Mouse (Mus musculus) intestine, embryonic 14.5 days (tissue): ENCODE data around the gene Csrnp3. TPM values are rescaled to one million over a fixed set of nuclear protein-coding genes. Genes with fewer than 3 reads are reported as not detected.

Source experiments
- ATAC-seq: fragments of 200-750 bp; cut with Nextera tagmentation; replicated peaks from 2 replicates; pipeline ENCODE4 v1.8.0; 2017; ENCODE audit warnings: low read depth, moderate number of reproducible peaks, moderate TSS enrichment, moderate library complexity; ENCODE audit not compliant: low FRiP score, low TSS enrichment
- DNase-seq: peaks from one replicate; pipeline ENCODE4 v3.0.0-alpha.2; 2018; ENCODE audit warnings: low spot score
- H3K27ac ChIP-seq: fragments of 300-500 bp; sonication (generic); 2 replicates; pipeline ENCODE4 v1.5.1; 2014; ENCODE audit warnings: low read depth, mild to moderate bottlenecking, control low read depth
- H3K27me3 ChIP-seq: fragments of 300-500 bp; sonication (generic); replicated peaks from 2 replicates; pipeline ENCODE4 v1.6.1; 2014; ENCODE audit warnings: low read length, control low read depth; ENCODE audit not compliant: control insufficient read depth, insufficient read depth
- H3K36me3 ChIP-seq: fragments of 300-500 bp; sonication (generic); 2 replicates; pipeline ENCODE4 v1.6.1; 2014; ENCODE audit warnings: low read length, control low read depth; ENCODE audit not compliant: control insufficient read depth, insufficient read depth
- H3K4me1 ChIP-seq: fragments of 300-500 bp; sonication (generic); replicated peaks from 2 replicates; pipeline ENCODE4 v1.6.1; 2014; ENCODE audit warnings: low read length, control low read depth, mixed read lengths; ENCODE audit not compliant: control insufficient read depth, insufficient read depth
- H3K4me2 ChIP-seq: fragments of 300-500 bp; sonication (generic); 2 replicates; pipeline ENCODE4 v1.6.1; 2014; ENCODE audit warnings: low read length
- H3K4me3 ChIP-seq: fragments of 300-500 bp; sonication (generic); 2 replicates; pipeline ENCODE4 v1.5.1; 2014; ENCODE audit warnings: low read depth, low read length, control low read depth, mixed read lengths
- H3K9ac ChIP-seq: fragments of 300-500 bp; sonication (generic); 2 replicates; pipeline ENCODE4 v1.6.1; 2014; ENCODE audit warnings: mild to moderate bottlenecking, low read length
- H3K9me3 ChIP-seq: fragments of 300-500 bp; sonication (generic); 2 replicates; pipeline ENCODE4 v1.6.1; 2016; ENCODE audit warnings: low read length, control low read depth; ENCODE audit not compliant: control insufficient read depth
- WGBS: fragments of 180-500 bp; shearing (Covaris S2); extraction: QIAGEN DNeasy Blood & Tissue Kit; methylation state at CpG from one replicate; pipeline ENCODE4 v1.1.7; 2014; 5-methylcytosine and 5-hydroxymethylcytosine counted together
- polyA plus RNA-seq: library from polyadenylated mRNA; unstranded; fragments of >200 nt; fragmentation: Nextera tagmentation; extraction: Ambion mirVana; gene quantifications from 2 replicates; pipeline ENCODE4 v1.2.1, GENCODE M21; 2014

The Csrnp3 gene
- polyA plus RNA-seq, 1 experiment from 2014 or later, result 2.8 TPM

DNA sequence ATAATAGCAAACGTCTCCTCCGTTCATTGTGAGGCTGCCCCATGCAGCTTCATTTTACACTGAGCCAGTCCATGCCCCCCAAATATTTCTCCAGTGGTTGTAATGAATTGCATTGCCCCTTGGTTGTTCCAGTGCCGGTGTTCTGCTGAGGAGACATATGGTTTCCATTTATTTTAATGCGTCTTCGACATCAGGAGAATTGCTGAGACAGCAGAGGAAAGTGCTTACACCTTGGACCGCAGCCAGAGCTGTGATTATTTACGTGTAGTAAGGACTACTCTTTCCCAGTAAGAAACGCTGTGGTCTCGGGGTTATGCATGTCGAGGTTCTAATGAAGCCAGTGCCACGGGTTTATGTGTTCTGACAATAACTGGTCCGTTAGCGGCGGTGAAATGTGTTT is 147.8 kb downstream of the Csrnp3 start:
- Histone ChIP-seq H3K9me3 (no peaks in the 10 kb centered on the region), H3K27ac (no peak overlapping the region), H3K4me2 (peak overlapping the region; percentile 16; the same call in 1 of the 2 replicates), H3K9ac (no peak overlapping the region), H3K4me3 (no peak overlapping the region), H3K4me1 (peaks cover 9% of the 10 kb centered on the region), H3K27me3 (no peaks in the 10 kb centered on the region), H3K36me3 (no peaks in the 10 kb centered on the region)
- 30% methylated on average over 14 of the region's 14 CpGs for WGBS
- ATAC-seq (no peak), DNase-seq (no peak)

DNA sequence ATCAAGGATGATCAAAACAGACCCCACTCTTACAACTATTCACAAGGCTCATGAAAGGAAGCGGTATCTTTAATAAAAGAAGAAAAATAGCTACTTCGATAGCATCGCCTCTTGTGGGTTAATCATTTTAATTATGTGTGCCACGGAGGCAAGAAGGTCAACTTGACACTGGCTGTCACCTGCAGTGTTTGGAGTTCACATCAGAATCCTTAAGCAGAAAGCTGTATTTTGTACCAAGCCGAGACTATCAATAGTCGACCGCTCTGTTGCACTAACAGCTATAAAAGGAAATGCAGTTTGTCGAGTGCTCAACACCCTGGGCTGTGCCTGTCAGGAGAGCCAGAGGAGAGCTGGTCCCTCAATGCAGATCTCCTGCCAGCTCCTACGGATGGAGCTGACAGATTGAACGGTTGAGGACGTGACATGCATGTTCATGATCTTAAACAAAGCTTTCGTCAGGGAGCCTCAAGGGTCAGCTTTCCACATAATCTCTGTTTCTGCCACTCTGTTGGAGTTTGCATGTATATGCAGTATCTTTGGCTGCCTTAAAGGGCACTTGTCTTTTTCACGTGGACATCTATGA is 149.4 kb downstream of the Csrnp3 start:
- ATAC-seq (no peak), DNase-seq (no peak)
- Histone ChIP-seq H3K4me1 (peaks cover 9% of the 10 kb centered on the region), H3K27ac (no peak overlapping the region), H3K27me3 (no peaks in the 10 kb centered on the region), H3K9me3 (no peaks in the 10 kb centered on the region), H3K4me3 (no peak overlapping the region), H3K4me2 (no peak overlapping the region), H3K9ac (no peak overlapping the region), H3K36me3 (no peaks in the 10 kb centered on the region)
- 56% methylated on average over 13 of the region's 13 CpGs for WGBS

DNA sequence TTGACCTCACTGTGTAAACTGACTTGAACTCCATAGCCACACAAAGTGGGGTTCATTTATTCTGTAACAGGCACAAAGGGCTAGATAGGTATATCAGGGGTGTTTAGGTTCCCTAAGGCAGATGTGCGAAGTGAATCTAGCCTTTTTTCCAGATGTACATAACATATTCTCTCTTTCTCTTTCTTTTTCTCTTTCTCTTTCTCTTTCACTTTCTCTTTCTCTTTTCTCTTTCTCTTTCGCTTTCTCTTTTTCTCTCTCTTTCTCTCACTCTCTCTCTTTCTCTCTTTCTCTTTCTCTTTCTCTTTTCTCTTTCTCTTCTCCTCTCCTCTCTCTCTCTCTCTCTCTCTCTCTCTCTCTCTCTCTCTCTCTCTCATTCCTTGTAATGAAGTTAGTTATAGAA is 153.2 kb downstream of the Csrnp3 start:
- H3K4me3 ChIP-seq, result no peak overlapping the region
- H3K36me3 ChIP-seq, result no peaks in the 10 kb centered on the region
- H3K4me2 ChIP-seq, result no peak overlapping the region
- no peak for DNase-seq
- no peaks in the 10 kb centered on the region for H3K27me3 ChIP-seq
- no peak for ATAC-seq
- no peak overlapping the region for H3K9ac ChIP-seq
- H3K4me1 ChIP-seq, result no peaks in the 10 kb centered on the region
- H3K27ac ChIP-seq, result no peak overlapping the region
- WGBS, result 94% methylated on average over 2 of the region's 2 CpGs
- no peaks in the 10 kb centered on the region for H3K9me3 ChIP-seq

DNA sequence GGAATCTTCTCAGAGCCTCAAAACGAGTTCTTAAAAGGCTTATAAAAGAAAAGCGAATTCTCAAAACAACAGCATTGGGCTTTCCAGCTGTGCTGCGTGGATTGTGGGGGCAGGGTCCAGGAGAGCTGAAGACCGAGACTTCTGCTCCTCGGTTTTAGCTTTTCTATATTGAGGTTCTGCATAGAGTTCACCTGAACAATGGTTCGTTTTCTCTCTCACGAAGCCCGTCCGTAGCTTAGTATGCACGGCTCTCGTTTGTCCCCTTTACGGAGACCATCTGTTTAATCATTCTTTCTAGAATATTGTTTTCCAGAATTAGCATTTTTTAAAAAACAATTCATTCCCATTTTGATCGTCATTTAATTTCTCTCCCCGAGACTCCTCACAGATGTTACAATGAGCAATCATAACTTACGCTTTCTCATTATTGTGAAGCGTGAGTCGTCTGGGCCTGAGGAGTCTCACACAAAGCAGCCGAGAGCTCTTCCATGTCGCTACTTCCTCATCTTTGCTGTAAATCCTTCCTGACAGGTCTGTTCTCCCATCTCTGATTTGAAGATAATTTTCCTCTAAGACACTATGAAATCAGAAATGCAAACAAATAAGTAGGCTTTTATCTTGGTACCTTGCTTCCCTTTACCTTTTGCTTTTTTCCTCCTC is 163.6 kb downstream of the Csrnp3 start:
- no peaks in the 10 kb centered on the region for H3K4me1 ChIP-seq
- H3K4me2 ChIP-seq, result no peak overlapping the region
- WGBS, result 89% methylated on average over 19 of the region's 19 CpGs
- no peak overlapping the region for H3K9ac ChIP-seq
- no peak overlapping the region for H3K4me3 ChIP-seq
- no peak for DNase-seq
- no peaks in the 10 kb centered on the region for H3K27me3 ChIP-seq
- H3K27ac ChIP-seq, result no peak overlapping the region
- no peak for ATAC-seq
- no peaks in the 10 kb centered on the region for H3K9me3 ChIP-seq
- no peaks in the 10 kb centered on the region for H3K36me3 ChIP-seq

DNA sequence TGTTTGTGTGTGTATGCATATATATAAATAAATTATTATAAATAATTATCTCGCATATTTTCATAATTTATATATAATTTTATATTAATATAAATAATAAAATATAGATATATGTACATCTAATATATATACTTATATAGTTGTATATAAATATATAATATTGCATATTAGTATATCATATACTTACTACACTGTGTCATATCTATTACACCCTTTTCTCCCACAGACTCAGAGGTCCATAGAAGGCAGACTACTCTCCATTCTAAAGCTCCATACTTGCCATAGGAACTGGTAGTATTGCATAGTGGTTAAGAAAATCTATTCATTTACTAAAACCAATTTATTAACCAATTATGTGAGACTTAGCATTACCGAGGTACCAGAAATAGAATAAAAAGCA is 164.1 kb downstream of the Csrnp3 start:
- H3K9ac ChIP-seq, result no peak overlapping the region
- WGBS, result 83% methylated on average over 2 of the region's 2 CpGs
- no peak for ATAC-seq
- no peak for DNase-seq
- no peaks in the 10 kb centered on the region for H3K27me3 ChIP-seq
- no peak overlapping the region for H3K27ac ChIP-seq
- H3K4me3 ChIP-seq, result no peak overlapping the region
- H3K36me3 ChIP-seq, result no peaks in the 10 kb centered on the region
- no peak overlapping the region for H3K4me2 ChIP-seq
- no peaks in the 10 kb centered on the region for H3K4me1 ChIP-seq
- H3K9me3 ChIP-seq, result no peaks in the 10 kb centered on the region

DNA sequence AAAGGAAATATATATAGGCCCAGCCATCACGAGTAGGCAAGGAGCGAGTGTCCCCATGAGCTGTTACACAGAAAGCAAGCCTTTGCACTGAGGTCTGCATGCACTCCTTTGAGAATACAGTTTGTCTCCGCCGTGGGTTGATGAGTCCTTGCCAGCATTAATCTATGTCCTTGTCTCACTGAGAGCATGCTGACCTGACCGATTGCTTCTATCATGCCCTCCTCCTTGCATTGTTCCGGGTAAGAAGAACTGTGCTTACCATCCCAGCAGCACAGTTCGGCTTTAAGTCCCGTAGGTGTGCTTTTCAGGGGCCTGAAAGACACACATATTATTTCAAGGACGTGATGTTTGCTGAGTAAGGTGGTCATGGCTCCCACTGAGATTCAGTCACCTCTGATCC is 173.1 kb downstream of the Csrnp3 start:
- Histone ChIP-seq H3K9me3 (no peaks in the 10 kb centered on the region), H3K9ac (no peak overlapping the region), H3K27ac (no peak overlapping the region), H3K4me3 (no peak overlapping the region), H3K36me3 (peaks cover 5% of the 10 kb centered on the region; the same call in 1 of the 2 replicates), H3K27me3 (no peaks in the 10 kb centered on the region), H3K4me1 (no peaks in the 10 kb centered on the region), H3K4me2 (no peak overlapping the region)
- DNase-seq (no peak), ATAC-seq (no peak)
- WGBS, result 89% methylated on average over 9 of the region's 9 CpGs

DNA sequence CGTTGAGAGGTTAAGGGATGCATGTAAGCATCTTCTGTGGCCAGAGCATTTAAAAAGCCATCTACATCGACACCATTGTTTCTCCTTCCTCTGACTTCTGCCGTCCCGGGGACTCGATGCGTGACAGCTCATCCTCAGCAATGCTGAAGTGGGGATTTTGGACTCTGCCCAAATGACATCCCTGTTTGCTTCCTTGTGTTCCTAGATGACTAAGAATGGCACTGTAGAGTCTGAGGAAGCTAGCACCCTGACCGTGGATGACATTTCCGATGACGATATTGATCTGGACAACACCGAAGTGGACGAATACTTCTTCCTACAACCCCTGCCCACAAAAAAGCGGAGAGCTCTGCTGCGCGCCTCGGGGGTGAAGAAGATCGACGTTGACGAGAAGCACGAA is 173.7 kb downstream of the Csrnp3 start:
- ATAC-seq, result no peak
- no peak overlapping the region for H3K27ac ChIP-seq

DNA sequence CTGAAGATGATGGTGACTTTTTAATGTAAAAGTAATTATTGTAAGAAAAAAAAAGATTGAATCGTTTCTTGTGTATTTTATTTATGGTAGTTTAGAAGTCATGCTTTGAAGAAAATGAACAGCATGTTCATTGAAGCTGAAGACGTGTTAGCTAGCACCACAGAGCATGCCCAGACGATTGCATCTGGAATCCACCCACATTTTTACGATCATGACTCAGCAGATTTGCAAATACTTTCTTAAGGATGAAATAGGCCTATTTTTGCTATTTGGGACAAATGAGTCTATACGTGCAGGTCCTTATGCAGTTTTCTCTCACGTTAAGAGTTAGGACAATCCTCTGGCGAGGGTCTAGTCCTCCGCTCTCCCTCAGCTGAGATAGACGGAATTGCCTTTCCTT is 177.9 kb downstream of the Csrnp3 start:
- no peak overlapping the region for H3K9ac ChIP-seq
- peaks cover 5% of the 10 kb centered on the region; the same call in 1 of the 2 replicates for H3K36me3 ChIP-seq
- H3K4me2 ChIP-seq, result no peak overlapping the region
- 90% methylated on average over 9 of the region's 9 CpGs for WGBS
- H3K27me3 ChIP-seq, result no peaks in the 10 kb centered on the region
- H3K9me3 ChIP-seq, result no peaks in the 10 kb centered on the region
- H3K4me3 ChIP-seq, result no peak overlapping the region
- DNase-seq (no peak), ATAC-seq (no peak)
- H3K27ac ChIP-seq, result no peak overlapping the region
- H3K4me1 ChIP-seq, result no peaks in the 10 kb centered on the region

More for the DNA sequence above, 173.7 kb downstream of the Csrnp3 start:
- H3K4me3 ChIP-seq, result no peak overlapping the region
- peaks cover 5% of the 10 kb centered on the region; the same call in 1 of the 2 replicates for H3K36me3 ChIP-seq
- no peaks in the 10 kb centered on the region for H3K4me1 ChIP-seq
- H3K9me3 ChIP-seq, result no peaks in the 10 kb centered on the region
- H3K27me3 ChIP-seq, result no peaks in the 10 kb centered on the region
- 94% methylated on average over 19 of the region's 19 CpGs for WGBS
- no peak overlapping the region for H3K9ac ChIP-seq
- H3K4me2 ChIP-seq, result no peak overlapping the region
- DNase-seq, result no peak

DNA sequence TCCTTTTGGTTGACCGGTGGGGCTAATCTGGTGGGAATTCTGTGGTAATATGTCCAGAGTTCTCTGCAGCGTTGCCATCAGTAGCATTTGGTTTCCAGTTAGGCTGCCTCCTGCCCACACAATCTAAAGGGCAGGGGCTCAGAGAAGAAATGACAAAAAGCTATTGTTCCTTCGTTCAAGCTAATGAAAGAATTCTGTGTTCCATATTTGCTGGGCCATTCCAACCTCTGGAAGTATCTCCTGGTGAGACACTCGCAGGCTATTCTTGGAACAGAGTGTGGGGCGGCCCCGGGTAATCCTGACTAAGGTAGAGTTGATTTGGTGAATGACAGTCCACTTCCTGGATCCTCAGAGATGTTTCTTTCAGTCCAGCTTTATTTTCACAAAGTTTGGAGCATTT is 179.3 kb downstream of the Csrnp3 start:
- WGBS, result 89% methylated on average over 6 of the region's 6 CpGs
- Histone ChIP-seq H3K9ac (no peak overlapping the region), H3K27me3 (no peaks in the 10 kb centered on the region), H3K9me3 (no peaks in the 10 kb centered on the region), H3K27ac (no peak overlapping the region), H3K4me3 (no peak overlapping the region), H3K4me1 (no peaks in the 10 kb centered on the region), H3K4me2 (no peak overlapping the region), H3K36me3 (0 out of 2 replicates have a peak, but pooled peaks cover 1% of the 10 kb centered on the region)
- ATAC-seq (no peak), DNase-seq (no peak)
